ENCODE assay signal across 1 mouse cellular context in the genomic region with DNA sequence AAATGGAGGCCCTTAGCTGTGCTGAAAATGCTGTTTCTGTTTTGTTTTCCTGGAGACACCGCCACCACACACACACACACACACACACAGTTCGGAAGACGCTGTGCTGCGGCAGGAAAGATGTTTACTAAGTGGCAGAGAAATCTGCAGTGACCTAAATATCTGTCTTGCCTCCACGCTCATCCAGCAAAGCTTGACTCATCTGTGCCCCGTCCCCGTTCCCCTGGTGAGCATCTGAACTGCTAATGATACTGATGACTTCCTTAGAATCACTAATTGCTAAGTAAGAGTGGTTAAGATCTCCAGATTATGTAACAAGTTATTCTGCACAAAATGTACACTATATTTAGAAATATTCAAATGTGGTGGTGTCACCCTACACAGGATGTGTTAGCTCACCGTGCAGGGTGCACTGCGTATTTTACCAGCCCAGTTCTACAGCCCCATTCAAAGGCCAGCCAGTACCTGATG.
TF ChIP-seq lines count a peak whose summit lies in the region.

No protein-coding gene starts in this region.

TF ChIP-seq in MEL, 35 proteins besides CTCF, POLR2A, EP300 and RAD21 (continued from another document):
- TF ChIP-seq POLR2AphosphoS2 (IDR thresholded peaks at IDR 0.05; ENCODE audit: low read length) (peak; percentile 62), MAFK (IDR thresholded peaks at IDR 0.05; ENCODE audit: borderline replicate concordance, low read depth, low read length) (no peak), NRF1 (IDR thresholded peaks at IDR 0.05; ENCODE audit: insufficient read depth, low read depth, low read length, poor library complexity, severe bottlenecking) (no peak), GABPA (IDR thresholded peaks at IDR 0.05; ENCODE audit: low read depth, low read length) (no peak), TAL1 (IDR thresholded peaks at IDR 0.05; ENCODE audit: low read length) (peak; percentile 21), MAZ (IDR thresholded peaks at IDR 0.05; ENCODE audit: low read depth, low read length) (no peak), CHD2 (IDR thresholded peaks at IDR 0.05; ENCODE audit: low read length) (no peak), HCFC1 (IDR thresholded peaks at IDR 0.05; ENCODE audit: low read depth, low read length) (no peak), USF2 (IDR thresholded peaks at IDR 0.05; ENCODE audit: borderline replicate concordance in 1 of 2, insufficient read depth in 1 of 2, low read depth in 1 of 2, low read length in 2 of 2) (no peak), BHLHE40 (IDR thresholded peaks at IDR 0.05; ENCODE audit: borderline replicate concordance, low read depth, low read length) (no peak; the same call in 1 of the 2 replicates), USF1 (IDR thresholded peaks at IDR 0.05; ENCODE audit: low read depth, low read length) (no peak), ZC3H11A (IDR thresholded peaks at IDR 0.05; ENCODE audit: low read depth, low read length) (no peak), SMC3 (IDR thresholded peaks at IDR 0.05; ENCODE audit: low read depth, low read length) (no peak), ZMIZ1 (IDR thresholded peaks at IDR 0.05; ENCODE audit: low read depth, low read length) (no peak), ZKSCAN1 (IDR thresholded peaks at IDR 0.05; ENCODE audit: low read depth, low read length) (no peak), E2F4 (IDR thresholded peaks at IDR 0.05; ENCODE audit: borderline replicate concordance, low read depth, low read length) (no peak), KAT2A (conservative IDR thresholded peaks at IDR 0.05; ENCODE audit: low read depth, low read length) (no peak), RCOR1 (IDR thresholded peaks at IDR 0.05; ENCODE audit: low read depth, low read length) (no peak), TBP (IDR thresholded peaks at IDR 0.05; ENCODE audit: low read depth, low read length) (peak; percentile 70; the same call in 1 of the 2 replicates)
